Mouse (Mus musculus) limb, embryonic 12.5 days (tissue): ENCODE results near the gene Blmh. TPM values are rescaled to one million over a fixed set of nuclear protein-coding genes. Genes with fewer than 3 reads are reported as not detected.

Experiments
- ATAC-seq: fragments of 200-750 bp; cut with Nextera tagmentation; 2 replicates; pipeline ENCODE4 v1.8.0; 2017; ENCODE audit warnings: low read depth, moderate TSS enrichment; ENCODE audit not compliant: insufficient number of reproducible peaks, insufficient read depth, low FRiP score, low TSS enrichment
- H3K27ac ChIP-seq: fragments of 300-500 bp; sonication (generic); 2 replicates; pipeline ENCODE4 v1.5.1; 2016; ENCODE audit warnings: mild to moderate bottlenecking, moderate library complexity
- H3K27me3 ChIP-seq: fragments of 300-500 bp; sonication (generic); 2 replicates; pipeline ENCODE4 v1.6.1; 2016; ENCODE audit warnings: mild to moderate bottlenecking, moderate library complexity
- H3K36me3 ChIP-seq: fragments of 300-500 bp; sonication (generic); 2 replicates; pipeline ENCODE4 v1.6.1; 2016; ENCODE audit warnings: mild to moderate bottlenecking, moderate library complexity
- H3K4me1 ChIP-seq: fragments of 300-500 bp; sonication (generic); replicated peaks from 2 replicates; pipeline ENCODE4 v1.6.1; 2016
- H3K4me2 ChIP-seq: fragments of 300-500 bp; sonication (generic); 2 replicates; pipeline ENCODE4 v1.6.1; 2016; ENCODE audit warnings: mild to moderate bottlenecking, moderate library complexity
- H3K4me3 ChIP-seq: fragments of 300-500 bp; sonication (generic); replicated peaks from 2 replicates; pipeline ENCODE4 v1.5.1; 2016; ENCODE audit warnings: mild to moderate bottlenecking
- H3K9ac ChIP-seq: fragments of 300-500 bp; sonication (generic); replicated peaks from 2 replicates; pipeline ENCODE4 v1.6.1; 2016; ENCODE audit warnings: mild to moderate bottlenecking, moderate library complexity
- H3K9me3 ChIP-seq: fragments of 300-500 bp; sonication (generic); 2 replicates; pipeline ENCODE4 v1.6.1; 2016; ENCODE audit warnings: mild to moderate bottlenecking, moderate library complexity
- WGBS: fragments of 180-500 bp; shearing (Covaris S2); methylation state at CpG from one replicate; pipeline ENCODE4 v1.1.7; 2016; 5-methylcytosine and 5-hydroxymethylcytosine counted together
- polyA plus RNA-seq: library from polyadenylated mRNA; unstranded; fragments of >200 nt; fragmentation: Nextera tagmentation; extraction: Ambion mirVana; gene quantifications from 2 replicates; pipeline ENCODE4 v1.2.1, GENCODE M21; 2016

Blmh gene
- 202 and 212 TPM in 2 replicates for polyA plus RNA-seq

DNA sequence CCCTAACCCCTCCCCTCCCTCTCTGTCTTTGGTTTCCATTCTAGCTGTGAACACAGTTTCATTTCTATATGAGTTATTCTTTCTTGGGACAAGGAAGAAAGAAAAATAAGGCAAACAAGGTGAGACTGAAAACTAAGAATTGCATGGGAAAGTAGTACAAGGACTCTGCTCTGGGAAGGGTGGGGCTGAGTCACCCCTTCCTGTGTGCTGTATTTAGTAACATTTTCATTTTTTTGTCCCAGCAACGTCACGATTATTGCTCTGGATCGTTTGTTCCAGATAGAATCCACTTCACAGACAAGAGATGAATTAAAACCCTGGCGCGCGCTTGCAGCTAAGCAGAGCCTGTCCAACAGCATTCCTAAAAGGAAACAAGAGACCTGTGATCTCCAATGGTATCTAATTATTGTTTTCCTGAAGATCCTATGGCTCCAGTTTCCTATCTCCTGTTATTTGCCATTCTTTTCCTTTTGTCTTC lies at the start of gene Blmh:
Gene Blmh, plus strand, starts transcription at position 51 of the 478 bp plus-strand sequence.
- no peaks in the 10 kb centered on the region for H3K9me3 ChIP-seq
- no peak for ATAC-seq
- WGBS, result 87% methylated on average over 6 of the region's 6 CpGs

GRCm38 (mm10) chr11:76879816-76880215 lies 44.8 kb upstream of the Blmh start:
- Histone ChIP-seq H3K4me1 (no peaks in the 10 kb centered on the region), H3K9ac (no peak overlapping the region), H3K4me3 (no peak overlapping the region), H3K4me2 (no peak overlapping the region), H3K27ac (no peak overlapping the region), H3K9me3 (no peaks in the 10 kb centered on the region), H3K36me3 (no peaks in the 10 kb centered on the region), H3K27me3 (no peaks in the 10 kb centered on the region)
- WGBS, result 73% methylated on average over 5 of the region's 5 CpGs
- ATAC-seq, result no peak

More for the DNA sequence above, at the start of gene Blmh:
- Histone ChIP-seq H3K36me3 (no peaks in the 10 kb centered on the region), H3K4me1 (peaks cover 9% of the 10 kb centered on the region), H3K27ac (no peak within 1 kb of the TSS), H3K4me2 (no peak within 1 kb of the TSS), H3K4me3 (no peak within 1 kb of the TSS), H3K27me3 (no peaks in the 10 kb centered on the region), H3K9ac (no peak within 1 kb of the TSS)

GRCm38 (mm10) chr11:76884451-76884850 lies 40.2 kb upstream of the Blmh start:
- WGBS, result 65% methylated on average over 5 of the region's 5 CpGs
- ATAC-seq, result no peak
- Histone ChIP-seq H3K9me3 (no peaks in the 10 kb centered on the region), H3K4me1 (no peaks in the 10 kb centered on the region; the same call in 1 of the 2 replicates), H3K27me3 (no peaks in the 10 kb centered on the region; the same call in 1 of the 2 replicates), H3K9ac (no peak overlapping the region), H3K4me2 (no peak overlapping the region), H3K27ac (no peak overlapping the region), H3K36me3 (no peaks in the 10 kb centered on the region), H3K4me3 (no peak overlapping the region)

DNA sequence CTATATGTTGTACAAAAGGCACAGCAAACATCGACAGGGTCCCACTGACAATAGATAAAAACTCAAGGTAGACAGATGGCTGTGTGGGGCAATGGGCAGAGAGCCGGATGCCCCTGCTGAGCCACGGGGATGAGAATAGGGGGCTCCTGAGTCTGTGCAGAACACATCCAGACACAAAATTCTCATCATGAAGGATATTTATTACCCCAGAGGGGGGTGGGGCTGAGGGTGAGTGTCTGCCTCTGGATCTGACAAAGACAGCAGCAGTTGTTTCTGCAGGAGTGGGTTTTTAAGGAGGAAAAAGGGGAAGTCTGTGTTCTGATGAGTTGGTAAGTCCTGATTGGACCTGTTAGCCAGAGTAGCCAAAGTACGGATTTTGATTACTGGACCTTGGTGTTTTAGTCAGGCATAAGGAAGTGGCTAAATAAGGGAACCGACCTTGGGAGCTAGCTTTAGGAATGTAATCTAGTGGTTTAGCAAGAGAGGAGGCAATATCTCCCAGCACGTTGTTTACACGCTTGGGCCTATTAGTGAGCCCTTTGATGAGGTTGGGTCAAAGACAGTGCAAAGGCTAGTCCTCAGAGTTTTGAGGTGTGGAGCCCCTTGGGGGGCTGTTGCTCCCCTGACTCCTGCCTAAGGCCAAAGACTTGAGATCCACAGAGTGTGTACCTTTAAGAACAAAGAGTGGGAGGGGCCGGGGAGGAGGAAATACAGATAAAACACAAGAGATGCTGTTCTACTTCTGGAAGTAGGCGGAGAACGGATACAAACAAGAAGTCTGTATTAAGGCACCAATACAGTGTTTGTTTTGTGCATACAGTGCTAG lies 35.1 kb upstream of the Blmh start:
- no peak for ATAC-seq

GRCm38 (mm10) chr11:76891171-76891570 lies 33.4 kb upstream of the Blmh start:
- no peak overlapping the region for H3K27ac ChIP-seq

More for the DNA sequence above, 35.1 kb upstream of the Blmh start:
- H3K36me3 ChIP-seq, result no peaks in the 10 kb centered on the region
- H3K4me1 ChIP-seq, result peaks cover 11% of the 10 kb centered on the region
- H3K9me3 ChIP-seq, result no peaks in the 10 kb centered on the region
- 45% methylated on average over 10 of the region's 10 CpGs for WGBS
- H3K4me3 ChIP-seq, result no peak overlapping the region
- no peak overlapping the region for H3K27ac ChIP-seq
- no peaks in the 10 kb centered on the region; the same call in 1 of the 2 replicates for H3K27me3 ChIP-seq
- H3K4me2 ChIP-seq, result no peak overlapping the region
- H3K9ac ChIP-seq, result no peak overlapping the region

GRCm38 (mm10) chr11:76891738-76892349 lies 32.8 kb upstream of the Blmh start:
- 84% methylated on average over 4 of the region's 4 CpGs for WGBS

More at GRCm38 (mm10) chr11:76891171-76891570, 33.4 kb upstream of the Blmh start:
- H3K36me3 ChIP-seq, result no peaks in the 10 kb centered on the region
- no peaks in the 10 kb centered on the region for H3K27me3 ChIP-seq
- H3K4me1 ChIP-seq, result peaks cover 11% of the 10 kb centered on the region
- H3K4me2 ChIP-seq, result no peak overlapping the region
- no peak for ATAC-seq
- H3K4me3 ChIP-seq, result no peak overlapping the region
- 94% methylated on average over 7 of the region's 7 CpGs for WGBS
- H3K9ac ChIP-seq, result no peak overlapping the region
- no peaks in the 10 kb centered on the region for H3K9me3 ChIP-seq

DNA sequence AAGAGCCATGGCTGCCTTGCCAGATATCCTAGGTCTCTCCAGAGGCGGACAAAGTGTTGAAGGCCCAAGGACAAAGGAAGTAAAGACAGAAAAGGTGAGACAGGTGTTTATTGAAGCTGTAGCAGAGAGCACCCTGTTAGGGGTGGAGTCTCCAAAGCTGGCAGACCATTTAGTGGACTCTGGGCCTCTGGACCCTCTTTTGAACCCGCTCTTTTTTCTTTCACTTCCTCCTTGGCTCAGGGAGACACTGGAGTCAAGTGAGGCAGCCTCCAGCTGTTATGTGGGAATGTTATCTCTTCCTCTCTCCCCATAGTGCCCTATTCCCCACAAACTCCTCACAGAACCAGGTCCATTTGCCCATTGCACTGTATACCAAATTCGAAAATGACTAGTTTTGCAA lies 31.6 kb upstream of the Blmh start:
- H3K27ac ChIP-seq, result no peak overlapping the region
- no peak overlapping the region for H3K9ac ChIP-seq
- H3K4me2 ChIP-seq, result no peak overlapping the region
- H3K36me3 ChIP-seq, result no peaks in the 10 kb centered on the region
- peaks cover 25% of the 10 kb centered on the region for H3K4me1 ChIP-seq
- no peak overlapping the region for H3K4me3 ChIP-seq
- no peaks in the 10 kb centered on the region for H3K9me3 ChIP-seq
- 77% methylated on average over 3 of the region's 3 CpGs for WGBS
- no peak for ATAC-seq
- no peaks in the 10 kb centered on the region for H3K27me3 ChIP-seq

More at GRCm38 (mm10) chr11:76891738-76892349, 32.8 kb upstream of the Blmh start:
- Histone ChIP-seq H3K4me1 (peaks cover 16% of the 10 kb centered on the region), H3K4me3 (no peak overlapping the region), H3K27me3 (no peaks in the 10 kb centered on the region), H3K9ac (no peak overlapping the region), H3K36me3 (no peaks in the 10 kb centered on the region), H3K9me3 (no peaks in the 10 kb centered on the region), H3K4me2 (no peak overlapping the region), H3K27ac (no peak overlapping the region)
- ATAC-seq, result no peak

- ATAC-seq, result no peak
- H3K9me3 ChIP-seq, result no peaks in the 10 kb centered on the region
- no peaks in the 10 kb centered on the region for H3K27me3 ChIP-seq
- H3K27ac ChIP-seq, result no peak overlapping the region
- peaks cover 28% of the 10 kb centered on the region for H3K4me1 ChIP-seq
- H3K36me3 ChIP-seq, result no peaks in the 10 kb centered on the region
- no peak overlapping the region for H3K9ac ChIP-seq
- no peak overlapping the region for H3K4me2 ChIP-seq
- H3K4me3 ChIP-seq, result no peak overlapping the region
- 10% methylated on average over 4 of the region's 4 CpGs for WGBS
Measured at GRCm38 (mm10) chr11:76893570-76893969, 31.0 kb upstream of the Blmh start.

DNA sequence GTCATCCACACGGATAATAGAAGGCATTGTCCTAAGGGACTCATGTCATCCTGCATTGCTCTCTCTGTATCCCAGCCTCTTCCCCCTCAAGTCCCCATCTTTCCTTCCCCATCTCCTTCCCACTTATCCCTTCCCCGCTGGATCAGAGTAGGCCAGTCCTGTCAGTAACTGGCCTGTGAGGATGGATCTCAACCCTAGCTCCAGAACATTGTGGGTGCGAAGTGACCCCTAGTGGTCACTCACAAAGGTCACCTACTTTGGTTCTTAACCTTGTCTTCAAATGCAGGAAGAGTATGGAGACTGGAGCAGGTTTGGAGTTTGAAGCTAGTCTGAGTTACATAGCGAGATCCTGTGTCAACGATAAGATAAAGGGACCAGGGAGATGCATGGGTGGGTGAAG lies 30.4 kb upstream of the Blmh start:
- Histone ChIP-seq H3K4me1 (peaks cover 28% of the 10 kb centered on the region), H3K27me3 (no peaks in the 10 kb centered on the region), H3K9me3 (no peaks in the 10 kb centered on the region), H3K4me2 (no peak overlapping the region), H3K9ac (no peak overlapping the region), H3K27ac (no peak overlapping the region), H3K36me3 (no peaks in the 10 kb centered on the region), H3K4me3 (no peak overlapping the region)
- 38% methylated on average over 5 of the region's 5 CpGs for WGBS
- ATAC-seq, result no peak

- Histone ChIP-seq H3K4me1 (peaks cover 23% of the 10 kb centered on the region), H3K9ac (no peak overlapping the region), H3K36me3 (no peaks in the 10 kb centered on the region), H3K27me3 (no peaks in the 10 kb centered on the region), H3K4me3 (no peak overlapping the region), H3K27ac (0 out of 2 replicates have a peak overlapping the region, but pooled peaks have one; percentile 17), H3K9me3 (no peaks in the 10 kb centered on the region), H3K4me2 (no peak overlapping the region)
- ATAC-seq, result no peak
- WGBS, result 51% methylated on average over 6 of the region's 6 CpGs
Measured at GRCm38 (mm10) chr11:76896360-76896759, 28.2 kb upstream of the Blmh start.

GRCm38 (mm10) chr11:76897126-76897525 lies 27.5 kb upstream of the Blmh start:
- Histone ChIP-seq H3K4me3 (no peak overlapping the region), H3K4me1 (peaks cover 23% of the 10 kb centered on the region), H3K9me3 (no peaks in the 10 kb centered on the region), H3K36me3 (no peaks in the 10 kb centered on the region), H3K4me2 (no peak overlapping the region), H3K27me3 (no peaks in the 10 kb centered on the region), H3K9ac (no peak overlapping the region), H3K27ac (no peak overlapping the region)
- no peak for ATAC-seq
- WGBS, result 73% methylated on average over 1 of the region's 1 CpGs
